Mouse (Mus musculus) lung, postnatal 0 days (tissue): ENCODE results near the gene B3galt1.

Source experiments
- CTCF ChIP-seq: IDR thresholded peaks from 2 replicates; pipeline ENCODE4 v1.5.1; 2016; ENCODE audit warnings: antibody characterized with exemption, mild to moderate bottlenecking
- EP300 ChIP-seq: IDR thresholded peaks from 2 replicates; pipeline ENCODE4 v1.6.1; 2016; ENCODE audit warnings: antibody characterized with exemption, mild to moderate bottlenecking, control low read depth

DNA sequence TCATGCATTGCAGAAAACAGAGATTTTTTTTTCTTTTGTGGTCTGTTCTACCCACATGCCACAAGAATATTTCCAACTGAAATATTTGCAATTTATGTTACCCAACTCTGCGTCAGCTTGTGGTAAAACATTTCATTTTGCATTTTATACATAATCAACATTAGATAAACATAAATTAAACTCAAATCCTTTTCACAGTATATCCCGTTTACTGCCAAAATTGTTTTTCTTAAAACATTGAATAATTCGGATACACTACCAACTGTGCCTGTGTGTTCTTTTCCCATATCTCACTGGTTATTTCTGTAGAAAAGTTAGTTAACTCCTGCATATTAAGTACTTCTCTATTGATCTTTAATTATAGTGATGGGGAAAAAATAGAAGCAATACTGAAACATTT, 285.1 kb downstream of the B3galt1 start:
- TF ChIP-seq CTCF: no peak
- TF ChIP-seq EP300: no peak
